Mouse (Mus musculus): ENCODE data around the gene Sh3pxd2a. TPM values are rescaled to one million over a fixed set of nuclear protein-coding genes. Genes with fewer than 3 reads are reported as not detected.
A peak's percentile ranks its signal among the peaks of the same experiment; 100 is the strongest.

The Sh3pxd2a gene
- total and polyA plus RNA-seq, 3 experiments, result 33.1 to 90.0 (median 68.2) TPM

GRCm38 (mm10) chr19:47374916-47375573, 89.2 kb downstream of the Sh3pxd2a start:
- peak; percentile 74 for DNase-seq

- DNase-seq, result peak; percentile 61
Measured at GRCm38 (mm10) chr19:47374440-47374839, 89.8 kb downstream of the Sh3pxd2a start.

GRCm38 (mm10) chr19:47372044-47372443, 92.2 kb downstream of the Sh3pxd2a start:
- no peak for DNase-seq

- no peak for DNase-seq
Measured at GRCm38 (mm10) chr19:47371521-47371920, 92.7 kb downstream of the Sh3pxd2a start.

GRCm38 (mm10) chr19:47369008-47369407, 95.2 kb downstream of the Sh3pxd2a start:
- DNase-seq, result no peak

- no peak for DNase-seq
Measured at GRCm38 (mm10) chr19:47367271-47367879, 96.8 kb downstream of the Sh3pxd2a start.

DNA sequence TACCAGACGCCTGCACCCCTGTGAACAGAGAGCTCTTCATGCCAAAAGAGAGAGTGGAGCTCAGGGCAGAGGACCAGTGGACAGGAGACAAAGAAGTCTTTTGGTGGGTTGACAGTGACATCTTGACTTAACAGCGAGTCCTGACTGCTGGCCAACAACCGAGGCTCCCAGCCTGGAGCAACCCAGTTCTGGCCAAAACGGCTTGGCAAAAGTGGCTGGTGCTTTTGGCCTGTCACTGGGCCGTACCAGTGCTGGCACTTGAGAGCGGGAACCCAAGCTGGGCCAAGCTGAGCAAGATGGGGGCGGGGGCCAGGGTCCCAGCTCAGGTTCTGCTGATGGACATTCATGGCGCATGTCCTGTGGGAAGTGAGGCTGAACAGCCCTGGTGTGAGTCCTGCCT, 97.6 kb downstream of the Sh3pxd2a start:
- no peak for DNase-seq

- DNase-seq, result peak; percentile 73
Measured at GRCm38 (mm10) chr19:47363086-47363668, 101.0 kb downstream of the Sh3pxd2a start.

- no peak for DNase-seq
Measured at GRCm38 (mm10) chr19:47360921-47361320, 103.3 kb downstream of the Sh3pxd2a start.

DNA sequence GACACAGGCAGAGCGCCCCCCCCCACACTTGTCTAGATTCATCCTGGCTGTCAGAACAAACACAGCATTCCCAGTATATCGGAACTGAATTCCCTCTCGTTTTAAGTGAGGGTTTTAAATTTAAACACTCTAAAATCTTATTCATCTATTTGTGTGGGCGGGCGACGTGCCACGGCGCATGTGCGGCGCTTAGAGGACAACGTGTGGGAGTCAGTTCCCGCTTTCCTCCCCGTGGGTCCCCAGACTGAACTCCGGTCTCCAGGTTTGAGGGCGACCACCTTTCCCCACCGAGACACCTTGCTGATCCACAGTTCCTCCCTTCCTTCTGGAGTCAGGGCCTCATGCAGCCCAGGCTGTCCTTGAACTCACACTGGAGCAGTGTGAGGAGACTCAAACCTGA, 104.2 kb downstream of the Sh3pxd2a start:
- no peak for DNase-seq

DNA sequence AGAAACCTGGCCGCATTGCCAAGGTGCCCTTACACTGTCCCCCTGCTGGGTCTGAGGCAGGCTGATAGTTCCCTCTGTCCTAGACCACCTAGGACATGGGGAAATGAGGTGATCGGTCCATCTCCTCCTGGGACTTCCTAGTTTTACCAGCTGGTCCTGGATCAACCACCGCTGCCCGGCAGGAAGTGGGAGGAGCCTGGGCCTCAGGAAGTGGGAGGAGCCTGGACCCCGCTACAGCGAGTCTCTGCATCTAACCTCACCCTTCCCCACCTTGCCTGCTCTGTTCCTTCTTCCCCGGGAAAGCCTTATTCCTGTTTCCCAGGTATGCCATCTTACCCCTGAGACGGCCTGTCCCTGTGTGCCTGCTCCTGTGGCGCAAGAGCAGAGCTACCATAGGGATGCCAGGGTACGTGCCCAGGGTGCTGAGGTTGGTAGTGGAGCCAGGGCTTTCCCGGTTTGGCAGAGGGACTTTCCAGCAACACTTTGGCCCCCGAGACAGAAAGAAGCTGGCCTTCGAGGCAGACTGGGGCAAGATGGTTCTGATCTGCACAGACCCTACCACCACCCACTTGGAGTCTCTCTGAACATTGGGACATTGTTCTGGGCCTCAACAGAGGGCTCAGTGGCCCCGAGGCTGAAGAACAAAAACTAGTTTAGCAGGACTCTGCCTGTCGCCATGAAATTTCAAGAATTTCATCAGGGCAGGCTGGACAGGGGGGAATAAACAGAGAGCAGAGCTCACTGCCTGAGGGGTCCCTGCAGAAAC, 104.9 kb downstream of the Sh3pxd2a start:
- DNase-seq, result no peak

GRCm38 (mm10) chr19:47357297-47357696, 106.9 kb downstream of the Sh3pxd2a start:
- no peak for DNase-seq

- peak; percentile 72 for DNase-seq
Measured at GRCm38 (mm10) chr19:47356188-47356857, 107.9 kb downstream of the Sh3pxd2a start.

- no peak for DNase-seq
Measured at GRCm38 (mm10) chr19:47354456-47354855, 109.7 kb downstream of the Sh3pxd2a start.

- no peak for DNase-seq
Measured at GRCm38 (mm10) chr19:47349043-47349442, 115.2 kb downstream of the Sh3pxd2a start.

DNA sequence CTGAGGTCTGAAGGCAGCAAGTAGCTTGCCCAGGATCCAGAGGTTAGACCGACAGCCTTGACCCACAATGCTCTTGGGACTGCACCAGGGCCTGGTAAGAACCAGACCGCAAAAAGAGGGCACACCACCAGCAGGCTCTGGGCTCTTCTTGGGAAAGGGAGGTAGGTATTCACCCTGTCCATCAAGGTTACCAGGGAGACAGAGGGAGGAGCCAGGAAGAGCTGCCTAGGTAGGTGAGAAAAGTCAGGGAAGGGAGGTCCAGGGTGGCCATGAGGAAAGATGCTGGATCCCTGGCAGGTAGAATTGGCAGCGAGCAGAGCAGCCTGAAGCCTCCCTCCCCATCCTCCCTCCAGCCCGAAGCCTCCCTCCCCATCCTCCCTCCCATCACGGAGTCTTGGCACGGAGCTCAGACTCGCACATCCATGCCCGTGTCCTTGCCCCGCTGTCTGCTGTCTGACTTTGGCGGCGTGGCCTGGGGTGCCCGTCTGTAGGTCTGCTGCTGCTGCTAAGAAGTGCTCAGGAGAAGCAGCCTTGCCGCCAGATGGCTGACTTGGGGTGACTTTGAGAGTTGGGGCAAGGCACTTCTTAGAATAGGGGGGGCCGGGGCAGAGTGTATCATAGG, 115.7 kb downstream of the Sh3pxd2a start:
- DNase-seq, result peak; percentile 76

DNA sequence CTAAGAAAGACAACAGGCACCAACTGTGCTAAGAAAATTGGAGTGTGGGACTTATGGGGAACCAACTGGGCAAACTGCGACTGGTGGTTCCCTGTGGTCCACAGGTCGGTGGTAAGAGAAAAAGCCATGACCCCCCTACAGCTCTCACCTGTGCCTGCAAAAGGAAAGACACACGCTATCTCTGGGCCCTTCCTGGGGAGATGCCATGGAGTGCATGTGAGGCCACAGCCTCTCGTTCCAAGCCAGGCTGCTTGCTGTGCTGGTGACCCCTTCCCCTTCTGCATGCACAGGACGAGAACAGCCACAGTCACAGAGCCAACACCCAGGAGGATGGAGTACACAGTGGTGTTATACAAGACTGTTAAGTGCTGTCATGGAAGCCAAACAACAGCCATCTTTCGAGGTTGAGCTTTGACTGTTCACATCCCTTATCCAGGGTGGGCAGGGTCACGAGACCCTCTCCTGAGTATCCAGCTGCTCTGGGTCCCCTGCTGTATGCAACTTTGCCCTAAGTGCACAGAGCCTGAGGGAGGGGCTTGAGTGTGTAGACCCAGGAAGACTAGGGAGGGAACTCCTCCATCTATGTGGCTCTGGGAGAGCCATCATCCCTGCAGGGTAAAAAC, 117.1 kb downstream of the Sh3pxd2a start:
- no peak for DNase-seq

- no peak for DNase-seq
Measured at GRCm38 (mm10) chr19:47346606-47347005, 117.6 kb downstream of the Sh3pxd2a start.

- DNase-seq, result no peak
Measured at GRCm38 (mm10) chr19:47345851-47346568, 118.2 kb downstream of the Sh3pxd2a start.

- DNase-seq, result peak; percentile 53
Measured at GRCm38 (mm10) chr19:47343422-47343821, 120.8 kb downstream of the Sh3pxd2a start.
